Mouse (Mus musculus): ENCODE measurements around the gene Tmsb15b1.

GRCm38 (mm10) chrX:136996256-136996655 is 19.6 kb upstream of the Tmsb15b1 start:
- TF ChIP-seq CTCF (IDR thresholded peaks at IDR 0.05; ENCODE audit: extremely low read depth, insufficient read length, insufficient replicate concordance, low read depth, low read length) (no peak), POLR2A (IDR thresholded peaks at IDR 0.05; ENCODE audit: low read depth, low read length) (no peak)
